Mouse (Mus musculus) spleen, adult 2 months (tissue): ENCODE measurements around the gene Gm39115.

Experiments
- CTCF ChIP-seq: fragments of 200-500 bp; IDR thresholded peaks from 2 replicates; pipeline ENCODE4 v1.5.1; 2011; ENCODE audit warnings: mild to moderate bottlenecking, inconsistent platforms; ENCODE audit not compliant: insufficient read depth, insufficient read length, insufficient replicate concordance; ENCODE audit errors: extremely low read depth
- POLR2A ChIP-seq: fragments of 200-500 bp; IDR thresholded peaks from 2 replicates; pipeline ENCODE4 v1.6.1; 2011; ENCODE audit warnings: low read depth, low read length, inconsistent platforms

- no peak for TF ChIP-seq POLR2A
- no peak for TF ChIP-seq CTCF
Measured at GRCm38 (mm10) chr7:142094301-142095143, 41.3 kb downstream of the Gm39115 start.
